Mouse (Mus musculus): ENCODE data around the gene Rtn1.

Rtn1 gene

GRCm38 (mm10) chr12:72408954-72409353 lies at the start of gene Rtn1:
TSS of gene Rtn1 (minus strand) at chr12:72409054.
- no peak for DNase-seq (ENCODE audit: low spot score in 2 of 2)

- DNase-seq (ENCODE audit: low spot score in 2 of 2): no peak
Observed at GRCm38 (mm10) chr12:72453941-72454340, 45.1 kb upstream of the Rtn1 start.

- DNase-seq (ENCODE audit: low spot score in 2 of 2): peak in 1 of 2 experiments; percentile 26
Observed at GRCm38 (mm10) chr12:72441839-72442576, 33.2 kb upstream of the Rtn1 start, which contains the start of gene Lrrc9. TSS of gene Lrrc9 (plus strand) at chr12:72441866.

- no peak for DNase-seq (ENCODE audit: low spot score in 2 of 2)
Observed at GRCm38 (mm10) chr12:72438961-72439480, 30.2 kb upstream of the Rtn1 start.

GRCm38 (mm10) chr12:72437676-72438341 lies 29.0 kb upstream of the Rtn1 start:
- no peak for DNase-seq (ENCODE audit: low spot score in 2 of 2)

- DNase-seq (ENCODE audit: low spot score in 2 of 2): no peak
Observed at GRCm38 (mm10) chr12:72433241-72433865, 24.5 kb upstream of the Rtn1 start.

- no peak for DNase-seq (ENCODE audit: low spot score in 2 of 2)
Observed at GRCm38 (mm10) chr12:72432209-72432608, 23.4 kb upstream of the Rtn1 start.

- DNase-seq (ENCODE audit: low spot score in 2 of 2): peak; percentile 34 to 52
Observed at GRCm38 (mm10) chr12:72427722-72428126, 18.9 kb upstream of the Rtn1 start.

- no peak for DNase-seq (ENCODE audit: low spot score in 2 of 2)
Observed at GRCm38 (mm10) chr12:72422681-72423080, 13.8 kb upstream of the Rtn1 start.

- no peak for DNase-seq (ENCODE audit: low spot score in 2 of 2)
Observed at GRCm38 (mm10) chr12:72417762-72418161, 8.9 kb upstream of the Rtn1 start.

- DNase-seq (ENCODE audit: low spot score in 2 of 2): peak in 1 of 2 experiments; percentile 26
Observed at GRCm38 (mm10) chr12:72408111-72408891, 553 bp downstream of the Rtn1 start.

- DNase-seq (ENCODE audit: low spot score in 2 of 2): no peak
Observed at GRCm38 (mm10) chr12:72407721-72408110, 1.1 kb downstream of the Rtn1 start.

- no peak for DNase-seq (ENCODE audit: low spot score in 2 of 2)
Observed at GRCm38 (mm10) chr12:72407146-72407545, 1.7 kb downstream of the Rtn1 start.

- no peak for DNase-seq (ENCODE audit: low spot score in 2 of 2)
Observed at GRCm38 (mm10) chr12:72405031-72405430, 3.8 kb downstream of the Rtn1 start.

- no peak for DNase-seq (ENCODE audit: low spot score in 2 of 2)
Observed at GRCm38 (mm10) chr12:72393046-72393805, 15.6 kb downstream of the Rtn1 start.

GRCm38 (mm10) chr12:72390346-72390745 lies 18.5 kb downstream of the Rtn1 start:
- DNase-seq (ENCODE audit: low spot score in 2 of 2): no peak

GRCm38 (mm10) chr12:72389377-72390103 lies 19.3 kb downstream of the Rtn1 start:
- DNase-seq (ENCODE audit: low spot score in 2 of 2): no peak

GRCm38 (mm10) chr12:72388835-72389234 lies 20.0 kb downstream of the Rtn1 start:
- DNase-seq (ENCODE audit: low spot score in 2 of 2): no peak

- no peak for DNase-seq (ENCODE audit: low spot score in 2 of 2)
Observed at GRCm38 (mm10) chr12:72388135-72388534, 20.7 kb downstream of the Rtn1 start.

GRCm38 (mm10) chr12:72376309-72376708 lies 32.5 kb downstream of the Rtn1 start:
- no peak for DNase-seq (ENCODE audit: low spot score in 2 of 2)

Measured in urinary bladder, postnatal 36 days (tissue).